ENCODE assay signal across 12 mouse cellular contexts in the genomic region with DNA sequence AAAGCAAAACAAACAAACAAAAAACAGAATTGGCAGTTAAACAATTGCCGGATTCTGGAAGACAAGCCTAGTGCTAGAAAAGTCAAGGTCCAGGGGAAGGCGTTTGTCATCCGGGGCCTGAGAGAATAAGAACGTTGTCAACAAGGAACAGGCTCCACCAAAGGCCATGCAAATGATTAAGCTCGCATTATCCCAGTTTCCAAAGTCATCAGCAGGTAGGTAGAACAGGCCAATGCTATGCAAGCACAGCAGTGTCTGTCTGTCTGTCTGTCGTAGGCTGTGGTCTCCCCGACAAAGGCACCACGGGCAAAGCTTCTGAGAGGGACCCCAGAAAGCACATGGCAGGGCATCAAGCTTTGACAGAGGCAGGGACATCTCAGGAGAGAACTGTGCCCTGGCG. TPM values are rescaled to one million over a fixed set of nuclear protein-coding genes. Genes with fewer than 3 reads are reported as not detected.
"Had no signal": no experiment of that assay in that cellular context is flagged by ENCODE, and none has a peak within 500 bp of the region (broad histone marks: within the 10 kb centered on the region; RNA-seq: fewer than 3 reads in every experiment).

No protein-coding gene starts in this region.

- DNase-seq: gastrocnemius, postnatal 14 days; gastrocnemius, postnatal 36 days; heart, adult 11 months; heart, adult 2 months; heart, postnatal 14 days; heart, postnatal 36 days; kidney, adult 11 months; kidney, postnatal 10 days; layer of hippocampus, adult 9-11 months; layer of hippocampus, postnatal 36 days; left cerebral cortex, postnatal 4 days had no signal

RNA-seq across cellular contexts. Expression of a gene that starts 9.1 kb away (rescaled TPM):
- total RNA-seq: hematopoietic stem cell, adult 5-6 weeks had no signal
